Mouse (Mus musculus) retina, postnatal 7 days (tissue): ENCODE results near the gene Tmx1.
A peak's percentile ranks its signal among the peaks of the same experiment; 100 is the strongest.

ENCODE experiments used
- DNase-seq: peaks from one replicate; pipeline ENCODE4 v3.0.0-alpha.2; 2012; ENCODE audit warnings: low read depth, low spot score

Tmx1 gene

DNA sequence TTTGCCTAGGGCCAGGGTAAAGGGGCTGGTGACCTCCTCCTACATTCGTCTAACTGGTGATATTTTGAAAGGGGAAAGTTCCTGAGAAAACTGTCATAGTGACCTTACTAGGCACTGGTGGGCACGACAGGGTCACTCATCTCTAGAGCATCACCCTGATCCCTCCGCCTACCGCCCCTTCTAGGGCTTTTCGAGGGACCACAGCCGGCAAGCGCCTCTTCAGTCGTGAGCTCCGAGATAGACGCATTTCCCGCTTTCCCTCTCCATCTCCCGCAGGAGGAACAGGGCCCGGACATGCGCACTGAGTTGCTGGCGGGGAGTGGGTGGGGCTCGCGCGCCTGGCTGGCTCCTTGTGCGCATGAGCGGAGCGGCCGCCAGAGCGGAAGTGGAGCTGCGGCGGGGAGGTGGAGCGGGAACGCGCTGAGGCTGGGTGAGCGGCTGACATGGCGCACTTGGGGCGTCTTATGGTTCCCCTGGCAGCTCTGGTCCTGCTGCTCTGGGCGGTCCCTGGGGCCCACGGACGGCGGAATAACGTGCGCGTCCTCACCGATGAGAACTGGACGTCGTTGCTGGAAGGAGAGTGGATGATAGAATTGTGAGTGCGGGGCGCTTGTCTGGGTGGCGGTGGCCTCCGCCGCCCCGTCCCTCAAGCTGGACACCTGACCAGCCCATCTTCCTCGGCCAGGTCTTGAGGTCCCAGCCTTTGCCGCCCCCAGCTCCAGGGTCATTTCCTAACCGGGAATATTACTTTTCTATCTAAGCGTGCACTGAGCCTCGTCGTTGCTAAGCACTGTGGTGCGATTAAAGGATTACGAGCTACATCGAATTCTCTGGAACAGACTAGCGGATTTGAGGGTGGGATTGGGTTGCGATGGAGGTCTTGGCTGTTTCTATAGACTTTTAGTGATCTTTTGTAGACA lies at the start of gene Tmx1:
Tmx1 (plus strand) TSS at position 370 of the 920 bp plus-strand sequence.
- peak; percentile 93 for DNase-seq

DNA sequence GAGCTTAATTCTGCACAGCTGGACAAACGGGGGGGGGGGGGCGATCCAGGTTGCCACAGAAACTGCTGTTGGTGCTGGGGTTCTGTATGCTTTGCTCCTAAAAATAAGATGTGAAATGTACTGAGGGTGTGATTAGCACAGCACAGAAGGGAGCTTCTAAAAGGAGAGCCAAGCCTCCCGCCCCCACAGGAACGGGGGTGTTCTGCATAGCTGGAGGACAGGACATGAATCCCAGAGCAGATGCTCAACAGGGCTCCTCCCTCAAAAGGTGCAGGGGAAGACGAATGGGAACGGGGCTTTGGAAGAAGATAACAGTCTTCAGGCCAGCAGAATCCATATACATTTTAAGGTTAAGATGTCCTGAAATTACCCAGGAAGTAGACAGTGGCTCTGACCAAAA lies 48.6 kb upstream of the Tmx1 start:
- no peak for DNase-seq

GRCm38 (mm10) chr12:70408396-70408795 lies 44.5 kb upstream of the Tmx1 start:
- DNase-seq = no peak

DNA sequence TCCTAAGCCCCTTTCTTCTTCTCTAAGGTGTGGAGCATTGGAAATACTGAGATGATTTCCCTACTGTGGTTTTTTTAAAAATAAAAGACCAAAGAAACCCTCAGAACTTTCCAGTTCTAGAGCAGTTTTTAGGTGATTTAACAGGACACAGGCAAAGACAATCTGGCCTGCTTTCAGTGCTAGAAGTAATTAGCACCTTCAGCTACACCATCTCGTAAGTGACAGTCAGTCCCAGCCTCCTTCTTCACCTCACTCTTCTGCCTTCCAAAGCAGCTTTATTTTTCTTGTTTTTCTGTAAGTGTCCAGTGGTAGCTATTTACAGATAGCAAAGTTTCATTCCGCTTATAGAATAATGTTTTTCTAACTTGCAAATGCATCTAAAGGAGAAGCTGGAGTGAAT lies 43.3 kb upstream of the Tmx1 start:
- DNase-seq = no peak

DNA sequence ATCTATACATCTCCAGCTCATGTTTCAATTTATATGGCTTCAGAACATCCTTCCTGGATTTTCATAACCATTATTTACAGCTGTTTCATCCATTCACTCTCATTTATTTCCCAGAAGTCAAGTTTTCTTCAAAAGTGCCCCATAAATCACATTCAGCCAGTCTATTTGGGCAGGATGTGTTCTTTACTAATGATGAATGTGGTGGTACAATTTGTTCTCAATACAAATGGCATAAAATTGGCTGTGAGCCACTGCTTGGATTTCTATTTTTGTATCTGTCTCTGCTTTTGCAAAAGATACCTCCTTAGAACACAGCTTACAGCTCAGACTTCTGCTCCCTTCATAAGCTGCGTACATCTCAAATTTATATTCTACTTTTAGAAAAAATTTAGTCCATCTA lies 32.7 kb upstream of the Tmx1 start:
- no peak for DNase-seq

DNA sequence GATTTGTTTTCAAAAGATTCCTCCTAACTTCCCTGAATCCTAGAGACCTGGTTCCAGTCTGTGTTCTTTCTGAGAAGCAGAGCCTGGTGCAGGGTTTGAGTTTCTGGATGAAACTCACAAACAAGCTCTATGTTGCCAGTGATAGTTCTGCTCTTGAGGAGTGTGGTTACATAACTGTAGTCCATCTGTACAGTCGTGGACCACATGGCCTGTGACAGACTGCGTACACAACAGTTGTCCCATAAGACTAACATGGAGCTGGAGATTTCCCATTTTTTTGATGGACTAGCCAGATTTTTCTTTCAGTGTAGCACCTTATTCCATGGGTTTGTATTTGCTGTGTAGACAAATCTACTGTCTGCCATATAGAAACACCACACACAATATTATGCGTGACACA lies 31.9 kb upstream of the Tmx1 start:
- DNase-seq = no peak

DNA sequence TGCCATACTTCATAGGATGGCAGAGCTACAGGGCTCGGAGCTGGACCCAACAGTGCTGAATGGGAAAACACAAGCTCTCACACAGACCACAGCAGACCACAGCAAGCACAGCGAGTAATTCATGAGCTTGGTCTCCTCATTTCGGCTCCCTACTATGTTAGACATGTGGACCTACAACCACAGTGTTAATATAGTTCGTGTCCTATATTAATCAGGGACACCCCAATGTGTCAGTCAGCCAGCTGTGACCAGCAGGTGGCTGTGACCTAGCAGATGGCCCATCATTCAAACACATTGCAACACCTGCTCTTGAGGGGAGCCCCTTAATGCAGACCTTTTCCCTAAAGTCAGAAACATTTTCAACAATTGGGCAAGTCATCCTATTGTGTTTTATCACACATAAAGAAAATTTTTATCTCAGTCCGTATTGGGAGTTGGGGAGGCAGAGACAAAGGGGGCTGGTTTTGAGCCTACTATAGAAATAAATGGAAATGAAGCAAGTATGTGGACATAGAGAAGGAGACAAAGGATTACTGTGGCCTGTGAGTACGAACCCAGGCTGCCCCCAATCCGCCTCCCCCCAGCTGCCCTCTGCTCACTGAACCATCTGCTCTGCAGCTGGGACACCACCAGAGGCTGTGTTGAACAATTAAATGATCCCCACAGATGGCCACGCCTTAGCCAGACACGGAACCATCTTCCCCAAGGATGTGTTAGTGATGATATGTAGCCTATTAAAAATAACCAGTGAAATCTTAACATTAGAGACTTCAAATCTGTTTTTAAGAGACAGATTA lies 30.4 kb upstream of the Tmx1 start:
- no peak for DNase-seq

- DNase-seq = no peak
Observed at GRCm38 (mm10) chr12:70427885-70428284, 25.0 kb upstream of the Tmx1 start.

DNA sequence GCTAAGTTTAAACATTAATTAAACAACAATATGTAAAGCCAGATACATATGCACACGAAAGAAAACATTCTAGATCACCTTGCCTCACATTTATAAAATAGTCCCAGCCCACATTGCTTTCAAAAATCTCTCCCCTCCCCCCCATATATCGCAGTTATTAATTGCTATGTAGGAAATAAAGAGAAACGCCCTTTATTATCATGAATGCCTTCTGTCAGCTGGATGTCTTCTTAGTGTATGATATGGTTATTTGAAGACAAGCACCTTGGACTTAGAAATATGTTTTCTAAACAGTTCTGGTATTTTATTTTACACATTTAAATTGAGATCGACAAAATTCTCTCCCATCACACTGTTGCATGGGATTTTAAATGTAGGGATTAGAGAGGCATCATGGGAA lies 23.3 kb upstream of the Tmx1 start:
- no peak for DNase-seq

DNA sequence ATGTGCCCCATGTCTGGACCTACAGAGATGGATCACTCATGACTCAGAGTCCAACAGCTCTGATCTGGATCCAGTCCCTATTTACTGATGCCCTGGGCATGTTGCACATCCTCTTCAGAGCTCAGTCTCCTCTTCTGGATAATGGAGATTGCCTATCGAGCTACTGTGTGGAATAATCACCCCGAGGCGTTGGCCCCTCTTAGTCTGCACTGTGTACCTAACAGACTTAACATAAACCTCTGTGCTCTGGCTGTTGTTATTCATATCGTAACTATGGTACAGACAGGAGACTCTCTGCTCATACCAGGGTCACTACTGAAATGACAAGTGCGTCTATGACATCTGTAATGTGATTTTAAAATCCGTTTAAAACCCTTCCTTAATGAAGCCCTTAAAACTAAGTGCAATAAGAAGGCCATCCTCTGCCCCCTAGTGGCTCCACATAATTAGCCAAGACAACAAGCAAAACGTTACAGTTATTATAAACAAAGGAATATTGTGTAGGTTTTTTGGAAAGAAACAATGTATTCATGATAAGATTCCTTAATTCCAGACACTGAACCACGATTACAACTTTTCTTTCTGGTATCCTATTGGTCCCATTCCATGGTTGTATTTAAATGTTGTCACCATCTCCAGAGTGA lies 22.5 kb upstream of the Tmx1 start:
- peak; percentile 61 for DNase-seq

DNA sequence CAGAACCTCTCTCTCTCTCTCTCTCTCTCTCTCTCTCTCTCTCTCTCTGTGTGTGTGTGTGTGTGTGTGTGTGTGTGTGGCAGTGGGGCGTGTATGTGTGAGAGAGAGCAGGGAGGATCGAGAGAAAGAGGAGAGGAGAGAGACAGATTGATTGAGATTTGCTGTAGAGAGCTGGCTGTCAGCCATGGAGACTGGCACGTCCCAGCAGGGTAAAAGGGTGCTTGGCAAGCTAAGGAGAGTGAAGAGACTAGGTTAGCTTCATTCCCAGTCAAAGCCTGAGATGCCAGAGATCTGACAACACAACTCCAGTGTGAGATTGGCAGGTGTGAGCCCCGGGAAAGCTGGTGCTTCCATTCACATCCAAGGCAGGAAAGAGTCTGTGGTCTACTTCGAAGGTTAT lies 21.5 kb upstream of the Tmx1 start:
- no peak for DNase-seq

- DNase-seq = no peak
Observed at GRCm38 (mm10) chr12:70449961-70450360, 2.9 kb upstream of the Tmx1 start.

GRCm38 (mm10) chr12:70451533-70451932 lies 1.4 kb upstream of the Tmx1 start:
- DNase-seq = no peak

DNA sequence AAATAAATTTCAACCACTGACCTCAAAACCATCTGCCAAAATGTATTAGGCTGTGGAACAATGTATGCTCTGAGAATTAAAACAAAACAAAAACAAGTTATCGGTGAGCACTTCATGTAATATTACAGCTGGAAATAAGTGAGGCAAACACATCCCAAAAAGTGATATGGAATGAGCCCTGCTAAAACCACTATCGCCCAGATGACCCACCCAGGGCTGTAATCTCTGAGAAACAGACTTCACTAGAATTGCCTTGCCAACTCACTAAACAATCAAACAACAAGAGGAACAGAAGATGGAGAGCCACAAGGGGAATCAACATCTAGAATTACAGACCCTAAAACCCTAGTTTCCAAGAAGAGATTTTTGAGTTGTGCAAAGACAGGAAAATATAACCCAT lies 752 bp upstream of the Tmx1 start:
- DNase-seq = no peak

DNA sequence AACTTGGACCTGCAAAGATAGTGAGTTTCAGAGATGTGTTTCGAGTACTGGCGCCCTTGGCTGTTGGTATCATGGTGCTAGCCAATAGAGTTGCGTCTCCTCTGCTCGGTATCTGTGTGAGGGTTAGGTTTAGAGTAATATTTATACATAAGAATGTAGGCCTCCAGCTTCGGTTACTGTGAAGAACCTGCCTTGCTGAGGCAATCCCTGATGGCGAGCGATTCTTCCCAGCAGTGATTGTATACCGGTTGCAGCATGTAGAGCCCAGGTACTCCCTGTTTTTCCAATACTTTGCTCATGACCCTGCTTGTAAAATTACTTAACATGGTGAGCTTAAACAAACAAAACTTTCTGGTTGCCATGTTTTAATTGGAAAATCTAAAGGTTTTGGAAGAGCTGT lies 2.3 kb downstream of the Tmx1 start:
- no peak for DNase-seq

- DNase-seq = no peak
Observed at GRCm38 (mm10) chr12:70459546-70459945, 6.7 kb downstream of the Tmx1 start.

DNA sequence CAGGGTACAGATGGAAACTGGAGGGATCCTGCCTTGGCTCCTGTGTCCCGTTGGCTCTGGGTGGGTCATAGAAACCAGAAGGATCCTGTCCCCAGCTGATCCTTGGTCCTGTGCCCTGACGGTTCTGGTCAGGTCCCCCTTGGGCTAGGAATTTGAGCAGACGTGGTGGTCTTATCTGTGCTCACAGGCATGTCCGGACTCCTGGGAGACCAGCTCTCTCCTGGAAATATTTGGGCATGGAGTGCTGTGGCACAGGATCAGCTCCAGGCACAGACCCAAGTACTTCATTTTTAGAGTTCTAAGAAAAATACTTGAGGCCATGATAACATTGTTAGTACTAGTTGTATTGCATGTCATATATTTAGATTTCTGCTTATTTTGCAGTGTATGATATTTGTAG lies 11.1 kb downstream of the Tmx1 start:
- no peak for DNase-seq

GRCm38 (mm10) chr12:70475336-70475735 lies 22.4 kb downstream of the Tmx1 start:
- DNase-seq = no peak

DNA sequence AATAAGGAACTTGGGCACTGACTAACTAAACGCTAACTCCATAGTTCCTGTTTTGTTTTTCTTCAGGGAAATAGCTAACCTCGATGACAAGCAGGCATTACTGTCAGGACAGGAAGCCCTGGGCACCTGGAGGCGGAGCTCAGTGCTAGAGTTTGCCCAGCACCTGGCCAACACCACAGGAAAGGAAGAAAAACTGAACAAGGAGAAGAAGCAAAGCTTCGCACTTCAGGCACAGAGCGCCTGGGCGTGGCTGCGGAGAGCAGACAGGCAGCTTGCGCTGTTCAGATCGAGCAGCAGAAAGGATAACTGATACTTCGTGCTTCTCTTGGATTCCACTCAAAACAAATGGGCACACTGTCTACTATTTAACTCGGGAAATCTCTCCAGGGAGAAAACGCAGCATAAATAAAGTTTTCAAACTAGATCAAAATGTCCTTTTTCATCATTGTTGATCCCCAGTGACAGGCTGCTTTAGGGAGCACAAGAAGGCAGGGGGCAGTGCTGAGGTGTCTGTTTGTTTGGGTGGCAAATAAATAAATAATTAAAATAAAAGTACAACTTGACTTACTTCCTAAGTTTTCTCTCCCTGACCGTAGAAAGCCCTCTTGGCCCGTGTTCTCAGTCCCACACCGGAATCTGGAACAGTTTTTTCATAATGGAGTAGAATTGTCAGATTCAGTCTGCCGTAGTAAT lies 24.1 kb downstream of the Tmx1 start:
- DNase-seq = no peak

DNA sequence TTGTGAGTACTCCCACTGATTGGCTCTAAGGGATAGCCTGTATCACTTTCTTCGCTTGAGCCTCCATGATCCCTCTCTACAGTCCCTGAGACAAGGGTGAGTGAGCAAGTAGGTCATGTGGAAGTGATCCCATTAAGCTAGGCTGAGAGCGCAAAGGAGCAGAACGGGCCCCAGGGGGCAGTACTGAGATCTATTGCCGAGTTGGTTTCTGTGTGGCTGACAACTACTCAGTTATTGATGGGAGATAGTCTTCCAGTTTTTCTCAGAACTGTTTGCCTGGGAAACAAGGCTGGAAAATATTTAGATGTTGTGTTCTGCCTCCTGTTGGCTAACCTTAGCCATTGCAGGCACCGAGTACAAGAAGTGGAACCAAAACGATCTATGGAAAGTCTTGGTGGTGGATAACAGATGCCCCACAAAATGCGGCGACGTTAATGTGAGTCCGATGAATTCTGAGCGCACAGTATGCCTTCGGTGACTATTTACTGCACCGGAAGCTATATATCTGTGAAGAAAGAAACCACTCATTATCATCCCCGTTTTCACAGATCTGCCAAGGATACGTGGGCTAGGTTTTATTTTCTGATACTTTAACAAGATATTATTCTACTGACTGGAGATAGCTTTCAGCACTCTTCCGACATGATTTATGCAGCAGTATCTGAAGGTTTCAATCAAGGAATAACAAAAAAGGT lies 24.8 kb downstream of the Tmx1 start:
- DNase-seq = peak; percentile 82

DNA sequence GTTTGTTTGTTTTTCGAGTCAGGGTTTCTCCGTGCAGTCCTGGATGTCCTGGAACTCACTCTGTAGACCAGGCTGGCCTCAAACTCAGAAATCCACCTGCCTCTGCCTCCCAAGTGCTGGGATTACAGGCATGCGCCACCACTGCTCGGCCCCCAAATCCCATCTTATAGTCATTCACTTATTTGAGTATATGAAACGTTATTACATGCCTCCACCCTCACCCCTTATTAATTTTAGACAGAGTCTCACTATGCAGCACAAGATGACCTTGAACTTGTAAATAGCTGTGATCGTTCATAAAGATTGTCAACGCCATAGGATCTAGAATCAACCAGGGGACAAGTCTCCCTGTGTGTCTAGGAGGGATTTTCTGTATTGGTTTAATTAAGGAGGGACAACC lies 33.1 kb downstream of the Tmx1 start:
- no peak for DNase-seq
